Comparison of ENCODE assay signal across 21 mouse cellular contexts in the genomic region with DNA sequence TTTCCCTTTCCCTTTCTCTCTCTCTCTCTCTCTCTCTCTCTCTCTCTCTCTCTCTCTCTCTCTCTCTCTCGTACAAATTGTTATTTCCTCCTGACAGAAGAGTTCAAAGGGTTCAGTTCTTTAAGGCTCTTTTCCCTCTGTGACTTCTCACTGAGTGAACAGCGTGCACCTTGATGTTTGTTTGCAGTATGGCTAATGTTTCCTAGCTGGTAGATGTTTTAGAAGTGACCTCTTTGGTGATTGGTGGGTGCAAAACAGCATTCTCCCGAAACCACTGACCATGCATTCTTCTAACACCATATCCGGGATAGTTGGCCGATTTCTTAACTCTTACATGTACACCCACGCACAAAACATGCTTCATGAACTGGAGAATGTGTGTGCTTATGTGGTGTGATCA.
"Had no signal": no experiment of that assay in that cellular context is flagged by ENCODE, and none has a peak within 500 bp of the region (broad histone marks: within the 10 kb centered on the region; RNA-seq: fewer than 3 reads in every experiment).

No protein-coding gene starts in this region.

- H3K4me3 ChIP-seq: layer of hippocampus, adult 2 months; limb, embryonic 10.5 days; limb, embryonic 13.5 days; lung, embryonic 15.5 days; megakaryocyte, embryonic 14.5 days; midbrain, embryonic 10.5 days; midbrain, embryonic 13.5 days; myocyte; neural tube, embryonic 13.5 days; stomach, embryonic 15.5 days had no signal

- H3K36me3 ChIP-seq: lung, embryonic 15.5 days; neural tube, embryonic 13.5 days; stomach, embryonic 15.5 days had no signal

- ATAC-seq: hindbrain, embryonic 16.5 days; midbrain, embryonic 13.5 days; midbrain, embryonic 16.5 days had no signal

- H3K27ac ChIP-seq: layer of hippocampus, adult 2 months; limb, embryonic 10.5 days; limb, embryonic 13.5 days; lung, embryonic 15.5 days; midbrain, embryonic 10.5 days; midbrain, embryonic 13.5 days; neural tube, embryonic 13.5 days; stomach, embryonic 15.5 days had no signal

- H3K27me3 ChIP-seq: limb, embryonic 13.5 days; lung, embryonic 15.5 days; megakaryocyte, embryonic 14.5 days; midbrain, embryonic 13.5 days; neural tube, embryonic 13.5 days; stomach, embryonic 15.5 days had no signal

- H3K9ac ChIP-seq: limb, embryonic 13.5 days; lung, embryonic 15.5 days; midbrain, embryonic 13.5 days; neural tube, embryonic 13.5 days; stomach, embryonic 15.5 days had no signal

- H3K9me3 ChIP-seq: limb, embryonic 10.5 days; lung, embryonic 15.5 days; midbrain, embryonic 13.5 days; neural tube, embryonic 13.5 days; stomach, embryonic 15.5 days had no signal

- H3K4me2 ChIP-seq: limb, embryonic 13.5 days; lung, embryonic 15.5 days; midbrain, embryonic 13.5 days; neural tube, embryonic 13.5 days; stomach, embryonic 15.5 days had no signal

- DNase-seq: kidney, adult 18-20 months; layer of hippocampus, adult 9-11 months; lung, adult 18-20 months; lung, postnatal 10 days; lung, postnatal 36 days; retina, postnatal 1 day; right cerebral cortex, postnatal 25 days; spleen, adult 18-20 months; thymus, postnatal 25 days had no signal

- H3K4me1 ChIP-seq: limb, embryonic 10.5 days; limb, embryonic 13.5 days; lung, embryonic 15.5 days; megakaryocyte, embryonic 14.5 days; midbrain, embryonic 10.5 days; midbrain, embryonic 13.5 days; neural tube, embryonic 13.5 days; stomach, embryonic 15.5 days had no signal
